Mouse (Mus musculus): ENCODE measurements at regions not wholly inside any gene's neighbourhood (a gene's known extent, or its start where the extent isn't known, plus 50 kb on each side); places are given as distances from the start of the nearest gene placed in this dataset.

- DNase-seq (ENCODE audit: low read depth, low spot score) = no peak
Measured at GRCm38 (mm10) chr12:27140335-27140702, 202.1 kb downstream of the Sox11 start.

DNA sequence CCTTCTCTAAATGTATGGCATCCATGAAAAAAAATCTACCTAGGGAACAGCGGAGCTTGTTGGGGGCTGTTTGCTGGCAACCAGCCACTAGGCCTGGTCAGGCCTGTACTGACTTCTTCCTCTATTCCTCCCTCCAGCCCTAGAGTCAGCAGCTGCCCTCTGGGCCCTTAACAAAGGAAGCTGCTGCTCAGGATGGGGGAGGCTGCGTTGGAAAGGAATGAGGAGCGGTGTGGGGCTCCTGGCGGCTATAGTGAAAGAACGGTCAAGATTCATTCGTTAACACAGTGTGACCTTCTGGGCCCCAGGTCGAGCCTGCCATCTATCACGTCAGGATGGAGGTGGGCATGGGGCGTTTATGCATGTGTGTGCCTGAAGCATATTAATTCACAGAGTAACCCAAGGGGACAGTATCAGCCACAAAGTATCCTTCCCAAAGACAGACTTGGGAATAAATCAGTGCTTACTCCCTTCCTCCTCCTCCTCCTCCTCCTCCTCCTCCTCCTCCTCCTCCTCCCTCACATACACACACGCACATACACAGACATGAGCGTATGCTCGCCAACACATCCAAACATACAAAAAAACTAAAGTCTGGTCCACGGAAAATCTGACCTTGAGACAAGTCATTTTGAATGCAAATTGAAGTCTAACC lies 202.6 kb downstream of the Sox11 start:
- no peak for DNase-seq (ENCODE audit: low read depth, low spot score)

DNA sequence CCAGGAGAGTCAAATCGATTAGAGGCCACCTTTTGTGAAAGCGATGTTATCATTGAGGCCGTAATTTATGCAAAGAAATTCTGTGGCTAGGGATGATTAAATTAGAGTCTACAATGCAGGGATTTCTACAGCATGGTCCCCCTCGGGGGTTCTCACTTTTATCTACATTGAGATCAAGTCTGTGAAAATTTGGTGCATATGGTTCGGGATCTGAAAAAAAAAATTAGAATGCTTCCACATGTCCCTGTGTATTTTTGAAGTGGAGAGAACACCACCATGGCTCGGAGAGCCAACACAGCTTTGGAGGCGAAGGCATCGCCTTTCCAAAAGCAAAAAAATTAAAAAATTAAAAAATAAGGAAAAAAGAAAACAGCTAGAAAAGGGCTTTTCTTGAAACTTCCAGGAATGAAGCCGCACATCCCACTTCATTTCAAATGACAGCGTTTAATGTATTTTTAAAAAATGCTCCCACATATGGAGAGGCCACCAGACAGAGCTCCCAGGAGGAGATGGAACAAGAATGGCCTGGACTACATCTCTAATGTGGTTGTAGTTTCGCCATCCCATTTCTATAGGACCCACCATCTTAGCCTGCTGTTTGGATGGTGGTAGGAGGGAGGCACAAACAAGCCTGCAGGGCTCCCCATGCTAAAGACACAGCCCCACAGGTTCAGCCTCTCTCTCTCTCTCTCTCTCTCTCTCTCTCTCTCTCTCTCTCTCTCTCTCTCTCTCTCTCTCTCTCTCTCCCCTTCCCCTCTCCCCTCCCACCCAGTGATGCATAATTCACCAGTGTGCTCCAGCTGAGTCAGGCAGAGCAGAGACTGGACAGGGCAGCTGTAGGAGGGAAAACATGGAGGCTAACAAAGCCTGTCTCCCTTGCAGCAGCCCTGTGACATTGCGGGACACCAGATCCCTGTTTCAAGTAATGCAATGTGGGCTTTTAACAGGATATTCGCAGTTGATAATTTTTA lies 203.4 kb downstream of the Sox11 start:
- no peak for DNase-seq (ENCODE audit: low read depth, low spot score)

GRCm38 (mm10) chr12:27135997-27136559 lies 206.3 kb downstream of the Sox11 start:
- no peak for DNase-seq (ENCODE audit: low read depth, low spot score)

DNA sequence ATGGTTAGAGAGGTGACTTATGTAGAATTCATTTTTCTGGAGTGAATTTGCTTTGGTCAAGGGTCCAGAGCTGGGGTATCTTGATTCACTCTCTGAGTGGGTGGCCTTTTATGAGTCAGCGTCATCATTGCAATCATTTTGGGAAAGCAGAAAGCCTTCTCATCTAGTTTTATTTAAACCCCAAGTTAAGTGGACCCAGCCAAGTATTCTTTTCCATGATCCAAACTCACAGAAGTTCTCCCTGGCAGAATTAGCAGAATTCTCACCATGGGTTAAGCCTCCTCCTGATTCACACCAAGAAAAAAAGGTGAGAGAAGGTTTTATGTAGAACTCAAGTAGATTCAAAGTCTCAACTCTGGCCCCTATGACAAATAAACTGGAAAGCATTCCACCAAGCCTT lies 211.8 kb downstream of the Sox11 start:
- DNase-seq (ENCODE audit: low read depth, low spot score) = no peak

GRCm38 (mm10) chr12:27127054-27127605 lies 215.2 kb downstream of the Sox11 start:
- DNase-seq (ENCODE audit: low read depth, low spot score) = no peak

DNA sequence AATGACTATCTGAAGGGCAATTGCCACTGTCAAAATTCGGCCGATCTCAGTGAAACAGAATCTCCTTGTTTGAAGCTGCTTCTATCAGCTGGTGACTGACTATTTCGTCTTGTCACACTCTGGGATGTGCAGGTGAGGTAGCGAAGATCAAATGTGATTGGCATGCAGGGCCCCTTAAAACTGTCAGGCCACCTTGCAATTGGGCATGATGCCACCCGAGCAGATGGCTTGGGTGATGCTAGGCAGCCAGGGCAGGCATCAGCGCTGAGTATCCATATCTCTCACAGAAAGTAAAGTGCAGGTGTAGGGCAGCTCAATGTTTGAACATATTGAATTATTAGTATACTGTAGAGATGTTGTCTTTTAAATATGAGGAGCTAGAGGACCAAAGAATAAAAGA lies 223.8 kb downstream of the Sox11 start:
- no peak for DNase-seq (ENCODE audit: low read depth, low spot score)

DNA sequence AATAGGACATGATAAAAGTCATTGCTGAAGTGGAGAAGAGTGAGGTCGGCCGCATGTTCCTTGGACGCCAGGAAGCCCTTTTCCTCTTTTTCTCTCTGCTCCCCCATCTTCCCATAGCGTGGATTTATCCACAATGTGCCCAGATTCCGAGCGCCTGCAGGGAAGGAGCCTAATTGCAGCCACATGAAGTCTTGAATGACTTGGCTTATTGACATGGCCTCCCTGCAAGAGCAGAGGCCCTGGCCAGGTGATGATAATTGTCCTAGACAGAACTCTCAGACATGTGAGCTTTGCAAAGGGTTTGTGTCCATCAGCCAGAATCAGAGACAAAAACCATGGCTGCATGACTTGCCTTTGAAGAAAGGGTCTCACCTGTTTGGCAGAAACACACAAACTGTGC lies 227.0 kb downstream of the Sox11 start:
- no peak for DNase-seq (ENCODE audit: low read depth, low spot score)

GRCm38 (mm10) chr12:27104925-27105571 lies 237.3 kb downstream of the Sox11 start:
- DNase-seq (ENCODE audit: low read depth, low spot score) = no peak

DNA sequence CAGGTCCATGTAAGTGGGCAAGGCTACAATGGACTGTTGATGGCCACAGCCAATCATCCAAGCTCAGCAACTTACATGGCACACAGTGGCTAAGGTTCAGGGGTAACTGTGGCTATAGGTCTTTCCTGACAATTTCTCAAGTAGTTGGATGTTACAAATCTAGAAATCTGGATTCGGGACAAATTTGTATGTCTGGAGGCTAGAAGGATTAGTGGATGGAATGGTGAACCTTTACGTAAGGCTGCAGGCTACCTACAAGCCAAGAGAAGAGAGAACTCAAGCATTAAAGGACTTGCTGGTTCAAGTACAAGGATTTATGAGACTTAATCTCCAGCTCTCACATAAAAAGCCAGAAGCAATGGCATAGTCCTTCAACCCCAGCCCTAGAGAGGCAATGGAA lies 239.4 kb downstream of the Sox11 start:
- no peak for DNase-seq (ENCODE audit: low read depth, low spot score)

DNA sequence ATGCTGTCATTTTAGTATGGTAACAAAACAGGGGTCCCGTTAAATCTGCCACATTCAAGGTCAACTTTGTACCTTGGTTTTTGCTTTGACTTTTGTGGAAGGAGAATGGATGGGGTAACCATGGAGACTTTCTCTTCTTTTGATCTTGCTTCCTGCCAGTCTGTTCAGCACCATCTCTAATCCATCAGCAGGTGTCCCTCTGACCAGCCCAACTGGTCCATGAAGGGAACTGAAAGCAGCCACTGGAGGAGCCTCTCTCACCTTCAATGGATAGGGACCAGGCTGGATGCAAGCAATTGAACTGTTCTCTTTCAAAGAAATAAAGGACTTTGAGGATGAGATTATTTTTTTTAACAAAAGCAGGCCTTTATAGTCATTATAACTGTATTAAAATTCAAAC lies 253.2 kb downstream of the Sox11 start:
- no peak for DNase-seq (ENCODE audit: low read depth, low spot score)

GRCm38 (mm10) chr12:27085890-27086289 lies 256.5 kb downstream of the Sox11 start:
- DNase-seq (ENCODE audit: low read depth, low spot score) = no peak

DNA sequence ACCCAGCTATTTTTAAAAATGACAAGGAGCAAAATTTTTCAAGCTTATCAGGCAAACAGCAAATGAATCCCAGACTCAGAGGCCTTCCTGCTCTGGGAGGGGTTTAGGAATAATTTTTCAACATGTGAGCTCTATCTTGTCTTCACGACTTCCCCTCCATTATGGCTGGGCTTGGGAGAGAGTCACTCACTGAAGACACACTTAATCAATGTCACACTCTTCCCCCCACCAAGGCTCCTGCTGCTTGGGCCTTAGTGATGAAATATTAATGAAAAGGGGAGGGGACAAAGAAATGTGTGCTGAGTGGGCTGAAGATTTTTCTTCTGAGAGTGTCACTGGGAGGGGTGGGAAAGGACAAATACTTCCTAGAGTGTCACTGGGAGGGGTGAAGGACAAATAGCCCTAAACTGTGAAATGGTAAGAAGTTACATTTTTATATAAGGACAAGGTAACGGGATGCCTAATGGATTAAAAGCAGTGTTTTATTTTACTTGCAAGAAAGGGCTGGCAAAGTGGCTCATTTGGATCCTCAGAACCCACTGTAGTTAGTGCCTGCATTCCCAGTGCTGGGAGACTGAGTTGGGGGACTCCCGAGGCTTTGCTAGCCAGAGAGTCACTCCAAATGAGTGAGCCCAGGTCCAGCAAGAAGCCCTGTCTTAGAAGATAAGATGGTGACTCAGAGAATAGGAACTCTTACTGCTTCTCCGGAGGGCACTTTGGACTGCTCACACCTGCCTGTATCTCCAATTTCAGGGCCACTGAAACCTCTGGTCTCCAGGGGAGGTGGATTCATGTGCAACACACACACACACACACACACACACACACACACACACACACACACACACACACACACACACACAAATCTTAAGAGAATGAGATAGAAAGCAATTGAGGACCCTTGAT lies 258.5 kb downstream of the Sox11 start:
- no peak for DNase-seq (ENCODE audit: low read depth, low spot score)

DNA sequence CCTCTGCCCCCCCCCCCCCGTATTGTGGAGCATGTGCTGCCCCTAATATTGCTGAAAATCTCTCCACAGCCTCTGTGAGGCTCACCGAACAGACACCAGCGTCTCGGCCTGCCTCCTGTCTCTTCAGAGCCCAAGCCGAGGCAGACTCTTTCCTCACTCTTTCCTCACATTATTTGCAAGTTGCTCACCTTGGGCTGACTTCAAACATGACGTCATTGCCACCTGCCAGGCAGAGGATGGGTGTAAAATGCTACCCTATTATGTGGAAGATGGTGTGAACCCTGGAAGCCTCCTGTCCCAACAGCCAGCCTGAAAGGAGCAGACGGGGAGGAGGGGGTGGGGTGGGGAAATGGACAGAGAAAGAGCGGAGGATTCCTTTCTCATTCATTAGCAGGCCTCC lies 259.3 kb downstream of the Sox11 start:
- DNase-seq (ENCODE audit: low read depth, low spot score) = no peak

DNA sequence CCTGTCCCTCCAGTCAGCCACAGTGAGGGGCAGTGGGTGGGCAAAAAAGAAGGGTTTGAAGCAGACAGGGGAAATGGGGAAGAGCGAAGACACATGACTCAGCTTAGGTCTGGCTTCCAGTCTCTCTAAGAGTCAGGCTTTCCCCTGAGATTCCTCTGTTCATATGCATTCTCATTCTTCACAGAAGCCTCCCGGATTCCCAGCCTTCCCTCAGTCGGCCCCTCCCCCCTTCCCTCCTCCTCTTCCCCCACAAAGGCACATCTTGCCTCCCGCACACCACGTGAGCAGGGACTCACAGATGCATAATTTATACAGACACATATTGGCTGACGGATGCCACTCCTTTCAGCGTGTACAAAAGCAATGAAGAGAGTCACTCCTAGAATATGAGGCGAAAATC lies 259.8 kb downstream of the Sox11 start:
- DNase-seq (ENCODE audit: low read depth, low spot score) = peak; percentile 78

DNA sequence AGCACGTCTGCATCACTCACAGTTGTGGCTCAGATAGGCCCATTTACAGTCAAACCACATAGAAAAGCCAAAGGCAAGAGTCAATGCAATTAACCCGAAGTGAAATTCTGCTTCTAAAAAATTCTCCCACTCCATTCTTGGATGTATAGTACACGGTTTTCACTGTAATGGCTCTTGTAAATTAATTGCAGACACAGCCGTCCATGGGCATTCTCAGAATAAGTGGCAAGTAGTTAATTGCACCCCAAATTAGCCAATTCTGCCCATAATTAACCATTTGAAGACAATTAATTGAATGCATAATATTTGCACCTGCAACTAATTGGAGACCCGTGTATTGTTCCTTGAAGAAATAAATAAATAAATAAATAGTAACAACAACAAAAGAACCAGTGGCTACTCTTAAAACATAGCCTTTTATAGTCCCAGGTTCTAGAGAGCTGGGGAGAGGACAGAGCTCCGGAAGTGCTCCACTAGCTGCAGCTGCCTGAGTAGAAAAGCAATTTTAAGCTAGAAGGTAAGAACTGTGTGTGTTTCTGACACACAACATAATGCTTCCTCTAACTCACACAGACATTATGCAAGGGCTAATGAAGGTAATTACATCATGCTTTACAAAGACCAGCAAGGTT lies 266.2 kb downstream of the Sox11 start:
- no peak for DNase-seq (ENCODE audit: low read depth, low spot score)

DNA sequence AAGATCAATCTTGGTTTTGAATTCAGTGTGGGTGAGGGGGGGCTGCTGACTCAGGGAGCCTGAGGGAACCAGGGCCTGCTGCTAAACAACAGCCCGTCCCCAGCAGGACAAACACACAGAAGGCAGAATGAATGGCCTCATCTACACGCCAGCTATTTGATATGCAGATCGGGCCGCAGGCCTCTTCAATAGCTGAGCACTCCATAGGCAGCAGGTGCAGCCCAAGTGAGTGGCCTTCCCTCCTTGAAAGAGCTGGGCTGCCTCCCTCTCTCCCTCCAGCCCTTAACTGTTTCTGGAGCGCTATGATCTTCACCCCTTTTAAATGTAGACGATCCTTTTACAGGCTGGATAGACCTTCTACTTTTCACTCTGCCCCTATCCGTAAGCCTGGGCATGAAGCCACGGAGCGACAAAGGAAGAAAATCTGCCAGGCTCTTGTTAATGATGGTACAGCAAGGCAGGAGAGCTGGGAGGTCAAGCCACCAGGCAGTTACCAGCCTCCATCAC lies 277.3 kb downstream of the Sox11 start:
- DNase-seq (ENCODE audit: low read depth, low spot score) = no peak

GRCm38 (mm10) chr12:27063518-27063917 lies 278.9 kb downstream of the Sox11 start:
- DNase-seq (ENCODE audit: low read depth, low spot score) = no peak

GRCm38 (mm10) chr12:27062511-27063264 lies 279.7 kb downstream of the Sox11 start:
- DNase-seq (ENCODE audit: low read depth, low spot score) = no peak
